Mouse (Mus musculus) liver, embryonic 14.5 days (tissue): ENCODE data around the gene Ctf2.

ENCODE experiments used
- CTCF ChIP-seq: IDR thresholded peaks from 2 replicates; pipeline ENCODE4 v1.5.1; 2016; ENCODE audit warnings: antibody characterized with exemption, low read depth, control low read depth
- EP300 ChIP-seq: IDR thresholded peaks from 2 replicates; pipeline ENCODE4 v1.6.1; 2016; ENCODE audit warnings: antibody characterized with exemption, low read depth

DNA sequence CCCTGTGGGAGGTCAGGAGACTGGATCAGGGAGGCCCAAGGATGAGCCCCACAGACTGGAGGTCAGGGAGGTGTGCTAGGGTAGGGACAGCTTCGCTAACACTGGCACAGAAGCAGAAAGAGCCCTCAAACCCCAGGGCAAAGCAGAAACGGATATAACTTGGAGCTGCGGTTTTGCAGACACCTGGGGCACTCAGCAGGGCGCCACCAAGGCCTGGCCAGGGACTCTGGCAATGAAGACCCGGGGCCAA lies 24.1 kb downstream of the Ctf2 start:
- TF ChIP-seq CTCF (no peak), EP300 (no peak)
